Mouse (Mus musculus) heart, embryonic 13.5 days (tissue): ENCODE data around the gene Cd81. TPM values are rescaled to one million over a fixed set of nuclear protein-coding genes. Genes with fewer than 3 reads are reported as not detected.

ENCODE experiments used
- ATAC-seq: fragments of 200-750 bp; cut with Nextera tagmentation; 2 replicates; pipeline ENCODE4 v1.8.0; 2017; ENCODE audit warnings: moderate TSS enrichment; ENCODE audit not compliant: insufficient number of reproducible peaks, low FRiP score, low TSS enrichment; ENCODE audit errors: extremely low read depth
- H3K27ac ChIP-seq: fragments of 300-500 bp; sonication (generic); replicated peaks from 2 replicates; pipeline ENCODE4 v1.5.1; 2015; ENCODE audit warnings: moderate library complexity, mild to moderate bottlenecking, inconsistent platforms
- H3K27me3 ChIP-seq: fragments of 300-500 bp; sonication (generic); replicated peaks from 2 replicates; pipeline ENCODE4 v1.6.1; 2015; ENCODE audit warnings: mild to moderate bottlenecking, inconsistent platforms
- H3K36me3 ChIP-seq: fragments of 300-500 bp; sonication (generic); 2 replicates; pipeline ENCODE4 v1.6.1; 2015; ENCODE audit warnings: mild to moderate bottlenecking, inconsistent platforms
- H3K4me1 ChIP-seq: fragments of 300-500 bp; sonication (generic); 2 replicates; pipeline ENCODE4 v1.6.1; 2015; ENCODE audit warnings: inconsistent platforms
- H3K4me2 ChIP-seq: fragments of 300-500 bp; sonication (generic); 2 replicates; pipeline ENCODE4 v1.6.1; 2015; ENCODE audit warnings: inconsistent platforms, mild to moderate bottlenecking, moderate library complexity
- H3K4me3 ChIP-seq: fragments of 300-500 bp; sonication (generic); 2 replicates; pipeline ENCODE4 v1.5.1; 2015; ENCODE audit warnings: moderate library complexity, mild to moderate bottlenecking, inconsistent platforms
- H3K9ac ChIP-seq: fragments of 300-500 bp; sonication (generic); 2 replicates; pipeline ENCODE4 v1.6.1; 2015; ENCODE audit warnings: inconsistent platforms, mild to moderate bottlenecking, moderate library complexity
- H3K9me3 ChIP-seq: fragments of 300-500 bp; sonication (generic); 2 replicates; pipeline ENCODE4 v1.6.1; 2016; ENCODE audit warnings: inconsistent platforms
- WGBS: fragments of 180-500 bp; shearing (Covaris S2); methylation state at CpG from one replicate; pipeline ENCODE4 v1.1.7; 2015; ENCODE audit warnings: mixed read lengths; 5-methylcytosine and 5-hydroxymethylcytosine counted together
- polyA plus RNA-seq: library from polyadenylated mRNA; unstranded; fragments of >200 nt; fragmentation: Nextera tagmentation; extraction: Ambion mirVana; gene quantifications from 2 replicates; pipeline ENCODE4 v1.2.1, GENCODE M21; 2015

Cd81 gene
- polyA plus RNA-seq, 1 experiment from 2014 or later: 750 TPM

- Histone ChIP-seq H3K4me2 (no peak overlapping the region), H3K9me3 (no peaks in the 10 kb centered on the region), H3K9ac (no peak overlapping the region), H3K27ac (no peak overlapping the region), H3K4me1 (peaks cover 21% of the 10 kb centered on the region), H3K4me3 (no peak overlapping the region), H3K27me3 (no peaks in the 10 kb centered on the region), H3K36me3 (peaks cover 7% of the 10 kb centered on the region)
- WGBS: 81% methylated on average over 2 of the region's 2 CpGs
- ATAC-seq: no peak
These were observed 29.0 kb upstream of the Cd81 start for GRCm38 (mm10) chr7:143023499-143023898.

GRCm38 (mm10) chr7:143024293-143024692 is 28.2 kb upstream of the Cd81 start:
- Histone ChIP-seq H3K36me3 (peaks cover 7% of the 10 kb centered on the region), H3K4me1 (peaks cover 21% of the 10 kb centered on the region), H3K9me3 (no peaks in the 10 kb centered on the region), H3K4me2 (no peak overlapping the region), H3K9ac (no peak overlapping the region), H3K27me3 (no peaks in the 10 kb centered on the region), H3K4me3 (no peak overlapping the region), H3K27ac (no peak overlapping the region)
- WGBS: 83% methylated on average over 1 of the region's 1 CpGs
- ATAC-seq: no peak

- Histone ChIP-seq H3K9ac (no peak overlapping the region), H3K36me3 (peaks cover 7% of the 10 kb centered on the region), H3K9me3 (no peaks in the 10 kb centered on the region), H3K4me3 (no peak overlapping the region), H3K27ac (no peak overlapping the region), H3K27me3 (no peaks in the 10 kb centered on the region), H3K4me1 (peaks cover 21% of the 10 kb centered on the region), H3K4me2 (no peak overlapping the region)
- WGBS: 78% methylated on average over 3 of the region's 3 CpGs
- ATAC-seq: no peak
These were observed 27.0 kb upstream of the Cd81 start for GRCm38 (mm10) chr7:143025496-143025895.

- no peak overlapping the region for H3K4me3 ChIP-seq
- H3K4me2 ChIP-seq: no peak overlapping the region
- H3K27ac ChIP-seq: peak overlapping the region; percentile 48; the same call in 1 of the 2 replicates
- H3K9me3 ChIP-seq: no peaks in the 10 kb centered on the region
- ATAC-seq: no peak
- 88% methylated on average over 4 of the region's 4 CpGs for WGBS
- no peaks in the 10 kb centered on the region for H3K27me3 ChIP-seq
- peaks cover 26% of the 10 kb centered on the region for H3K4me1 ChIP-seq
- H3K9ac ChIP-seq: no peak overlapping the region
- peaks cover 12% of the 10 kb centered on the region for H3K36me3 ChIP-seq
These were observed 25.3 kb upstream of the Cd81 start for GRCm38 (mm10) chr7:143027196-143027595.

- Histone ChIP-seq H3K4me1 (peaks cover 36% of the 10 kb centered on the region), H3K27me3 (no peaks in the 10 kb centered on the region), H3K27ac (peak overlapping the region; percentile 74), H3K4me3 (no peak overlapping the region), H3K9me3 (no peaks in the 10 kb centered on the region), H3K36me3 (peaks cover 30% of the 10 kb centered on the region), H3K9ac (no peak overlapping the region), H3K4me2 (no peak overlapping the region)
- ATAC-seq: no peak
- WGBS: 39% methylated on average over 1 of the region's 1 CpGs
These were observed 20.7 kb upstream of the Cd81 start for GRCm38 (mm10) chr7:143031816-143032215.

GRCm38 (mm10) chr7:143033581-143033980 is 19.0 kb upstream of the Cd81 start:
- Histone ChIP-seq H3K4me1 (peaks cover 23% of the 10 kb centered on the region), H3K36me3 (peaks cover 36% of the 10 kb centered on the region), H3K4me2 (no peak overlapping the region), H3K27me3 (no peaks in the 10 kb centered on the region), H3K9ac (no peak overlapping the region), H3K9me3 (no peaks in the 10 kb centered on the region), H3K4me3 (no peak overlapping the region), H3K27ac (no peak overlapping the region)
- WGBS: 76% methylated on average over 4 of the region's 4 CpGs
- no peak for ATAC-seq

- 88% methylated on average over 2 of the region's 2 CpGs for WGBS
- no peak for ATAC-seq
- H3K9ac ChIP-seq: no peak overlapping the region
- H3K27ac ChIP-seq: no peak overlapping the region
- no peaks in the 10 kb centered on the region for H3K9me3 ChIP-seq
- H3K4me1 ChIP-seq: peaks cover 25% of the 10 kb centered on the region
- no peak overlapping the region for H3K4me3 ChIP-seq
- H3K36me3 ChIP-seq: peaks cover 36% of the 10 kb centered on the region
- no peak overlapping the region for H3K4me2 ChIP-seq
- H3K27me3 ChIP-seq: no peaks in the 10 kb centered on the region
These were observed 18.4 kb upstream of the Cd81 start for GRCm38 (mm10) chr7:143034112-143034511.

GRCm38 (mm10) chr7:143034519-143035450 is 17.8 kb upstream of the Cd81 start:
- no peak for ATAC-seq
- Histone ChIP-seq H3K27me3 (no peaks in the 10 kb centered on the region), H3K9me3 (no peaks in the 10 kb centered on the region), H3K4me3 (no peak overlapping the region), H3K9ac (no peak overlapping the region), H3K4me2 (no peak overlapping the region), H3K27ac (no peak overlapping the region), H3K36me3 (peaks cover 36% of the 10 kb centered on the region), H3K4me1 (peaks cover 25% of the 10 kb centered on the region)
- WGBS: 83% methylated on average over 8 of the region's 8 CpGs

GRCm38 (mm10) chr7:143036787-143037186 is 15.8 kb upstream of the Cd81 start:
- peaks cover 35% of the 10 kb centered on the region for H3K4me1 ChIP-seq
- no peak overlapping the region for H3K27ac ChIP-seq
- WGBS: 83% methylated on average over 3 of the region's 3 CpGs
- H3K27me3 ChIP-seq: no peaks in the 10 kb centered on the region
- H3K9me3 ChIP-seq: no peaks in the 10 kb centered on the region
- H3K4me2 ChIP-seq: no peak overlapping the region
- no peak for ATAC-seq
- H3K36me3 ChIP-seq: peaks cover 30% of the 10 kb centered on the region
- H3K4me3 ChIP-seq: no peak overlapping the region
- H3K9ac ChIP-seq: no peak overlapping the region

GRCm38 (mm10) chr7:143037306-143037705 is 15.2 kb upstream of the Cd81 start:
- H3K9ac ChIP-seq: no peak overlapping the region
- no peak for ATAC-seq
- H3K4me1 ChIP-seq: peaks cover 35% of the 10 kb centered on the region
- WGBS: 87% methylated on average over 4 of the region's 4 CpGs
- H3K4me3 ChIP-seq: no peak overlapping the region
- H3K36me3 ChIP-seq: peaks cover 30% of the 10 kb centered on the region
- H3K9me3 ChIP-seq: no peaks in the 10 kb centered on the region
- H3K4me2 ChIP-seq: no peak overlapping the region
- H3K27ac ChIP-seq: no peak overlapping the region
- no peaks in the 10 kb centered on the region for H3K27me3 ChIP-seq

GRCm38 (mm10) chr7:143038174-143038931 is 14.2 kb upstream of the Cd81 start:
- Histone ChIP-seq H3K4me3 (no peak overlapping the region), H3K9me3 (no peaks in the 10 kb centered on the region), H3K4me1 (peaks cover 40% of the 10 kb centered on the region), H3K27me3 (no peaks in the 10 kb centered on the region), H3K36me3 (peaks cover 20% of the 10 kb centered on the region), H3K9ac (no peak overlapping the region), H3K4me2 (no peak overlapping the region), H3K27ac (no peak overlapping the region)
- no peak for ATAC-seq
- WGBS: 84% methylated on average over 3 of the region's 3 CpGs
